Mouse (Mus musculus) mouse trophoblast stem cell (cell line): ENCODE data around the gene Krtap16-1.

Source experiments
- in situ Hi-C, 2 experiments: fragments of 300-500 bp; cut with MseI, MboI; formaldehyde crosslinking; loops; 2 replicates in 1 of 2; 3 replicates in 1 of 2; pipeline ENCODE4 v1.15.1; 2025

Krtap16-1 gene

DNA sequence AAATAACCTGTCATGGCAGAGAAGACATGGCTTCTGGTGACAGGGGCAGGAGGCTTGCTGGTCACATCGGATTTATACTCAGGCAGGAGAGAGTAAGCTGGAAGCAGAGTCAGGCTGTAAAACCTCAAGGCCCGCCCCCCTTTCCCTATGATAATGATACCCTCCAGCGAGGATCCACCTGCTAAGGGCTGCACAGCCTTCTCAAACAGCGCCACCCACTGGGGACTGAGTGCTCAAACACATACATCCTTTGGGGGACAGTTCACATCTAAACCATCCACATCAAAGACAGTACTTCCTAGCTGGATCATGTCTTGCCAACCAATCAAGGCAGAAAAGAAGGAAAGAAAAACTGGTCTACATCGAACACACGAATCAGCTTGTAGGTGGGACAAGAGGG, 22.2 kb downstream of the Krtap16-1 start:
- in situ Hi-C loops: no loop called here

DNA sequence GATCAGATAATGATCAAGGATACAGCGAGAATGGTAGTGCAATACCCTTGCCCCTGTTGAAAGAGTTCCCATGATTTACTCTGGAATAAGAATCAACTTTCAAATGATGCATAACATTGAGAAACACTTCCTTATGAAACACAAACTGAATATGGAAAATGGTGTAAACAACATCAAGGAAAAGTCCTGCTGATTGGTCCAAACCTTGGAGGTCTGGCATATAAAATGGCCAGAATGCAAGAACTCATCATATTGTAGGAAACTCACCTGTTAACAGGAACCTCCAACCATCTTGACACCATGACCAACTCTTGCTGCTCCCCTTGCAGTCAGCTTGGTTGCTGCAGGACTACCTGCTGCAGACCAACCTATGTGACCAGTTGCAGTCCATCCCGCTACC, 38.2 kb downstream of the Krtap16-1 start, which contains the start of gene Krtap9-5:
TSS of gene Krtap9-5 (plus strand) at position 301 of the 400 bp plus-strand sequence.
- in situ Hi-C loops: no loop called here

DNA sequence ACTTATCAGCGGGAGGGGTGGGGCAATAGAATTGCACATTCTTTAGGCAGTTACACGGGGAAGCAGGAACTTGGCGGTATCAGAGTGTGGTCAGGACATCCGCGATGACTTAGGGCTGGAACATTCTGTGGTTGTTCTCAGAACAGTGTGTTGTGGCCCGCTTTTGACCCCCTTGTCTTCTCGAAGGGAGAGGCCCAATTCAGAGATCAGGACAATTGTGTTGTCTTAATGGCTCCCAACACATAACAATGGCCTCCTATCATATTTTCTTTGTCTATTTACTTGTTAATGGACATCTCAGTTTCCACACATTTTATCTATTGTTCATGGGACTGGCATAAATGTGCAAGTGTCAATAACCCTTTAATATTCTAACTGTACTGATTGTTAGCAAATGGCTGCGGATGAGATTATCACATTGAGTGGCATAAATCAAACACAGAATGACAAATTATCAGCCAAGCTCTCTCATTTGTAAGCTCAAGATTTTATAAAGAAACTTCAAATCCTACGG, 48.6 kb downstream of the Krtap16-1 start:
- in situ Hi-C loops: no loop called here

DNA sequence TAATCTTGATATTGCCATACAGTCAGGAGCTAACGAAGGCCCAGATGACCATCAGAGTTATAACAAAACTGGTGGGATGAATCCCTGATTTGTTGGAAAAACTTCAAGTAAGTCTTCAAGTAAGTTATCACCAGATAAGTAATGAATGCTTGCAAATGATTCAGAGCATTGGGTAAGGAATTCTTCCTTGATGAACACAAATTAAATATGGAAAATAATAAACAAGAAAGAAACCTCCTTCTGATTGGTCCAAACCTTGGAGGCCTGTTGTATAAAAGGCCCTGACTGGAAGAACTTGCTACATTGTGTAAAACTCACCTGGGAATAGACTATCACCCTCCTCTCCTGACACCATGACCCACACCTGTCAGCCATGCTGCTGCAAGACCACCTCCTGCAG, 50.4 kb downstream of the Krtap16-1 start, which contains the start of gene Krtap31-2:
TSS of gene Krtap31-2 (plus strand) at position 301 of the 400 bp plus-strand sequence.
- in situ Hi-C loops: no loop called here
